Mouse (Mus musculus) midbrain, embryonic 10.5 days (tissue): ENCODE results near the gene Zscan5b. TPM values are rescaled to one million over a fixed set of nuclear protein-coding genes. Genes with fewer than 3 reads are reported as not detected.
"Not testable (repeated sequence)": the region's sequence is repeated elsewhere in the genome, so short reads cannot be mapped to it uniquely, and the experiment has no call there.

Experiments used
- DNase-seq: peaks from one replicate; pipeline ENCODE4 v3.0.0-alpha.2; 2017; ENCODE audit warnings: low spot score
- H3K27ac ChIP-seq: fragments of 300-500 bp; sonication (generic); replicated peaks from 2 replicates; pipeline ENCODE4 v1.5.1; 2016; ENCODE audit warnings: mild to moderate bottlenecking
- H3K27me3 ChIP-seq: fragments of 300-500 bp; sonication (generic); 2 replicates; pipeline ENCODE4 v1.6.1; 2016; ENCODE audit warnings: low read depth, mild to moderate bottlenecking; ENCODE audit not compliant: poor library complexity, severe bottlenecking
- H3K36me3 ChIP-seq: fragments of 300-500 bp; sonication (generic); 2 replicates; pipeline ENCODE4 v1.6.1; 2016; ENCODE audit warnings: mild to moderate bottlenecking, moderate library complexity
- H3K4me1 ChIP-seq: fragments of 300-500 bp; sonication (generic); 2 replicates; pipeline ENCODE4 v1.6.1; 2016
- H3K4me3 ChIP-seq: fragments of 300-500 bp; sonication (generic); 2 replicates; pipeline ENCODE4 v1.5.1; 2016; ENCODE audit warnings: mild to moderate bottlenecking, moderate library complexity
- H3K9me3 ChIP-seq: fragments of 300-500 bp; sonication (generic); replicated peaks from 2 replicates; pipeline ENCODE4 v1.6.1; 2016; ENCODE audit warnings: mild to moderate bottlenecking
- WGBS: fragments of 180-500 bp; shearing (Covaris S2); methylation state at CpG from one replicate; pipeline ENCODE4 v1.1.7; 2016; 5-methylcytosine and 5-hydroxymethylcytosine counted together
- polyA plus RNA-seq: library from polyadenylated mRNA; unstranded; fragments of >200 nt; fragmentation: Nextera tagmentation; extraction: Ambion mirVana; gene quantifications from 2 replicates; pipeline ENCODE4 v1.2.1, GENCODE M21; 2016

Zscan5b gene
- polyA plus RNA-seq, 1 experiment from 2014 or later: not detected

DNA sequence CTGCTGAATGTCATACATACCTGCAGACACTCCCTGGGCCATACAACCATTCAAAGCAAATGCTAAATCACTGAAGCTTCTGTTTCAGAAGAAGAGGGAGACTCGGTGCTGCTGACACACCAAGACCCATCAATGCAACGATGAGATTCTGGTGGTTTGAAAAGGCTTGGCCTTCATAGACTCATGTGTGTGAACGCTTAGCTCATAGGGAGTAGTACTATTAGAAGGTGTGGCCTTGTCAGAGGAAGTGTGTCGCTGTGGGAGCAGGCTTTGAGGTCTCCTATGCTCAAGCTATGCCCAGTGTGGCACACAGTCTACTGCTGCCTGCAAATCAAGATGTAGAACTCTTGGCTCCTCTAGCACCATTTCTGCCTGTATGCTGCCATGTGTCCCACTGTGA lies 35.3 kb downstream of the Zscan5b start:
- WGBS: 88% methylated on average over 4 of the region's 4 CpGs
- H3K4me1 ChIP-seq: no peaks in the 10 kb centered on the region
- no peaks in the 10 kb centered on the region for H3K27me3 ChIP-seq
- no peak overlapping the region for H3K4me3 ChIP-seq
- no peak for DNase-seq
- H3K27ac ChIP-seq: no peak overlapping the region
- H3K36me3 ChIP-seq: no peaks in the 10 kb centered on the region
- H3K9me3 ChIP-seq: peaks cover 13% of the 10 kb centered on the region

DNA sequence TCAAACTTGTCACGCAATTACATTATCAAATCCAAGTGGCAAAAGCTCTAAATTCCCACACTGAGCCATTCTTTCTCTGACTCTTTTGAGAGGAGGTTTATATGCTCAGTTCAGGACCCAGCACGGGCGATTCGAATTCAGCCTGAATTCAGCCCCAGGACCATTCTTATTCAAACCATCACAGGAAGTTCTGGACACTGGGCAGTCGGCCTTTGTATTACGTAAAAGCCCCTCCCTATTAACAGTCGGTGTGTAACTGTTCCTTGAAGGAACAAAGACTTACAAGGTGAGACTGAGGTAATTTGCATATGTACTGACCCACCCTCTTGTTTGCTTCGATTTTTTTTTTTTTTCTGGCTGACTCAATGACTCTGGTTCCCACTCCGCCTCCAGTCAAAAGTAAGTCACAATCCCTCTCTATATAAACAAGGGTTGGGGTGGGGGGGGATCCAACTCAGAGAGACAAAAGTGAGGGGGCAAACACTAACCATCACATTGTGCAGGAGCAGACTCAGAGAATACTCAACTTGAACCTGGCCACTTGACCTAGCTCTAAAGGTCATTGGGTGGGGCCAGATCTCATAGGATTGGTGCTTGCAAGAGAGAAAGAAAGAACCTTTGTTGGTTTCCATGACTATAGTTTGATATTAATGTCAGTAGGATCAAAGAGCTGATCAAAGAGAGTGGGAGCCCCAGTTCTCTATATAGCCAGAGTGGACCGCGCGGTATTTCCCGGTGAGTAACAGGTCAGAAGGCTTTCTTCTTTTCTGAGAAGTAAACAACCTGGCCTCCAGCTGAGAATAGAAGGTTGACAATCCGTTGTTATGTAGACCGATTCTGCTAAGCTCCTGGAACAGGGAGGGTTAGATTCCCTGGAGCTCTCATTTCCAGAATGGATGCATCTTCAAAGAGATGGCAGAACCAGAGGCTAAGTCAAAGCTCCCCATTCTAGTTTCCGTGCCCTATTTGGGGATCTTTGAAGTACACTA lies 36.4 kb downstream of the Zscan5b start:
- Histone ChIP-seq H3K4me3 (no peak overlapping the region), H3K36me3 (no peaks in the 10 kb centered on the region), H3K9me3 (peaks cover 2% of the 10 kb centered on the region; the same call in 1 of the 2 replicates), H3K27ac (no peak overlapping the region), H3K27me3 (no peaks in the 10 kb centered on the region), H3K4me1 (no peaks in the 10 kb centered on the region)
- 37% methylated on average over 16 of the region's 16 CpGs for WGBS
- DNase-seq: no peak

DNA sequence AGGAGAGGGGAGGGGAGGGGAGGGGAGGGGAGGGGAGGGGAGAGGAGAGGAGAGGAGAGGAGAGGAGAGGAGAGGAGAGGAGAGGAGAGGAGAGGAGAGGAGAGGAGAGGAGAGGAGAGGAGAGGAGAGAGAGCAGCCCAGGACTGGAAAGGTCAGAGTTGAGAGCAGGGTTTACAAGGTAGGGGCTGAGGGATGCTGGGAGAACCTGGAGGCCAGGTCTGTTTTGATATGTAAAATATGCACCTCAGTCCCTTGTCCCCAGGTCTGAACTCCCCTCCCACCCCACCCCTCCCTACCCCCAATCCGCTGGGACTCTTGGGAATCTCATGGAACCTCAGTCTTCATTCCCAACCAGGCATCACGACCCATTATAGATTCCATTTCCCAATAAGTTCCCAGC lies 37.9 kb downstream of the Zscan5b start:
- DNase-seq, H3K9me3 ChIP-seq, H3K27me3 ChIP-seq, H3K27ac ChIP-seq, H3K4me3 ChIP-seq, H3K4me1 ChIP-seq, H3K36me3 ChIP-seq: not testable (repeated sequence)
- WGBS: 63% methylated on average over 2 of the region's 2 CpGs

DNA sequence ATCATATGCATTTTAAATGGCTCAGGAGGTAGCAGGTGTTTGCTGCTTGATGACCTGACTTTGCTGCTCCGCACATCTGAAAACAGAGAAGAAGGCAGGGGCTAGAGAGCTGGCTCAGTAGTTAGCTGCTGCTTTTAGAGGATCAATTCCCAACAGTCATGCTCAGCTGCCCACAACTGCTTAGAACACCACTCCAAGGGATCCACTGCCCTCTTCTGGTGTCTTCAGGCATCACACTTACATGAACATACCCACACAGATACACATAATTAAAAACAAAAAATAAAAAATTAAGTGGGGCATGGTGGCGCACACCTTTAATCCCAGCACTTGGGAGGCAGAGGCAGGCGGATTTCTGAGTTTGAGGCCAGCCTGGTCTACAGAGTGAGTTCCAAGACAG lies 40.0 kb downstream of the Zscan5b start:
- no peak for DNase-seq
- Histone ChIP-seq H3K36me3 (no peaks in the 10 kb centered on the region), H3K27me3 (no peaks in the 10 kb centered on the region), H3K4me1 (no peaks in the 10 kb centered on the region), H3K9me3 (no peaks in the 10 kb centered on the region), H3K27ac (no peak overlapping the region), H3K4me3 (no peak overlapping the region)
- 85% methylated on average over 3 of the region's 3 CpGs for WGBS

DNA sequence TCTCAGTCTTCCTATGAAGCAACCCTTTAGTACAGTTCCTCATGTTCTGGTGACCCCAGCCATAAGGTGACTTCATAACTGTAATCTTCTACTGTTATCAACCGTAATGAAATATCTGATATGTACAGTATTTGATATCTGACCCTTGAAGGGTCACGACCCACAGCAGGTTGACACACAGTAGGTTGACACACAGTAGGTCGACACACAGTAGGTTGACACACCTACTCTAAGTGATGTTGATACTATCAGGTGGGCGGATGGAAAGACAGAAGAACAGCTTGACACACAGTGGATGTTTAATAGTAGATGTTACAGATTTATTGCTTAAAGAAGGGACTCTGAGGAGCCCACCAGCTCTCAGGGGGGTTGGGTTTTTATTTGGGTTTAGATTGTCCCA lies 40.9 kb downstream of the Zscan5b start:
- Histone ChIP-seq H3K27me3 (no peaks in the 10 kb centered on the region), H3K36me3 (no peaks in the 10 kb centered on the region), H3K4me3 (no peak overlapping the region), H3K27ac (no peak overlapping the region), H3K9me3 (no peaks in the 10 kb centered on the region), H3K4me1 (no peaks in the 10 kb centered on the region)
- DNase-seq: no peak
- 83% methylated on average over 4 of the region's 4 CpGs for WGBS

DNA sequence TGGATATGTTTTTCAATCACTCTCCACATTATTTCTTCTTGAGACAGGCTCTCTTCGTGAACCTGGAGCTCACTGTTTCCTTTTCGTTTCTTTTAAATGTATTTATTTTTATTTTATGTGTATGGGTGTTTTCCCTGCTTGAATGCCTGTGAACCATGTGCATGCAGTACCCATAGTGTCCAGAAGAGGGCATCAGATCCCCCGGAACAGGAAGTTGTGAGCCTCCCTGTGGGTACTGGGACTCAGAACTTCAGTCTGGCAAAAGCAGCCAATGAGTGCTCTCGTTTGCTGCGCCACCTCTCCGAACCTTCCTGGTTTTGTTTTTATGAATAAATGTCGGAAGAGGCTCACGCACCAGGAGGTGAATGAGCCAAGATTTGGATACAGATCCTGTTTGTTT lies 43.6 kb downstream of the Zscan5b start:
- H3K36me3 ChIP-seq: no peaks in the 10 kb centered on the region
- H3K9me3 ChIP-seq: no peaks in the 10 kb centered on the region
- H3K27me3 ChIP-seq: no peaks in the 10 kb centered on the region
- H3K4me1 ChIP-seq: no peaks in the 10 kb centered on the region
- peak; percentile 21 for DNase-seq
- H3K27ac ChIP-seq: no peak overlapping the region
- WGBS: 63% methylated on average over 8 of the region's 8 CpGs
- H3K4me3 ChIP-seq: no peak overlapping the region

DNA sequence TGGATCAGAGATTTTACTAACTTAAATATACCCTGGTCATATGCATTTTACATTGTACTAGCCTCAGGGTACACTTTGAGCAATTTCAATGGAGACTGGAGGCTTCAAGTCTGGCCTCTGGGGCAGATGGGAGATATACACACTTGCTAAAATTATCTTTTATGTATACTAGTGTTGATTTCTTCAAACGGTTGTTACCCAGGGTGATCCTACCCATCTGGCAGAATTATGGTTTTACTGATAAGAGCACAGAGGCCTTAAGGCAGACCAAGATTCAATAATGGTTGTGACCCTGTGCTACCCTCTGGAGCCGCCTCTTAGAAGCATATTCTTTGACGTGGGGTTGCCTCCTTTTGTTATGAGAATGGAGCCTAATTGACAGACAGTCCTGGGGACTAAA lies 55.8 kb downstream of the Zscan5b start:
- no peak overlapping the region for H3K27ac ChIP-seq
- peaks cover 5% of the 10 kb centered on the region; the same call in 1 of the 2 replicates for H3K9me3 ChIP-seq
- no peak for DNase-seq
- WGBS: 72% methylated on average over 3 of the region's 3 CpGs
- H3K4me1 ChIP-seq: no peaks in the 10 kb centered on the region
- H3K36me3 ChIP-seq: no peaks in the 10 kb centered on the region
- H3K4me3 ChIP-seq: no peak overlapping the region
- no peaks in the 10 kb centered on the region for H3K27me3 ChIP-seq

DNA sequence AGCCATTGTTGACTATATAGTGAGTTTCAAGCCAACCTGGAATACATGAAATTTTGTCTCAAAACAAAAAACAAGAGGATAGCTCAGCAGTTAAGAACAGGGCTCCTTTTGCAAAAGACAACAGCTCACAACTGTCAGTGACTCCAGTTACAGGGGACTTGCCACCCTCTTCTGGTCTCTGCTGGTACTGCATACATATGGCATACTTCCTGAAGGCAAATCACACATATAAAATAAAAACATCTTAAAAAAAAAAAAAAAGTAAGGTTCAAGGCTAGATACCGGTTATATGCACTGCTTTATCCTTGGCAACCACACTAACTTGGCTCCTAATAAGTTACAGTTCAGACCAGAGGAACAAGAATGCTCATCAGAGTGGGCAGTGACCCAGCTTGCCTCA lies 60.7 kb downstream of the Zscan5b start:
- peak overlapping the region; percentile 60 for H3K4me3 ChIP-seq
- peak; percentile 65 for DNase-seq
- H3K36me3 ChIP-seq: no peaks in the 10 kb centered on the region
- H3K9me3 ChIP-seq: no peaks in the 10 kb centered on the region
- no peaks in the 10 kb centered on the region for H3K27me3 ChIP-seq
- H3K4me1 ChIP-seq: peaks cover 22% of the 10 kb centered on the region
- peak overlapping the region; percentile 82; the same call in 1 of the 2 replicates for H3K27ac ChIP-seq
- 3% methylated on average over 1 of the region's 1 CpGs for WGBS

DNA sequence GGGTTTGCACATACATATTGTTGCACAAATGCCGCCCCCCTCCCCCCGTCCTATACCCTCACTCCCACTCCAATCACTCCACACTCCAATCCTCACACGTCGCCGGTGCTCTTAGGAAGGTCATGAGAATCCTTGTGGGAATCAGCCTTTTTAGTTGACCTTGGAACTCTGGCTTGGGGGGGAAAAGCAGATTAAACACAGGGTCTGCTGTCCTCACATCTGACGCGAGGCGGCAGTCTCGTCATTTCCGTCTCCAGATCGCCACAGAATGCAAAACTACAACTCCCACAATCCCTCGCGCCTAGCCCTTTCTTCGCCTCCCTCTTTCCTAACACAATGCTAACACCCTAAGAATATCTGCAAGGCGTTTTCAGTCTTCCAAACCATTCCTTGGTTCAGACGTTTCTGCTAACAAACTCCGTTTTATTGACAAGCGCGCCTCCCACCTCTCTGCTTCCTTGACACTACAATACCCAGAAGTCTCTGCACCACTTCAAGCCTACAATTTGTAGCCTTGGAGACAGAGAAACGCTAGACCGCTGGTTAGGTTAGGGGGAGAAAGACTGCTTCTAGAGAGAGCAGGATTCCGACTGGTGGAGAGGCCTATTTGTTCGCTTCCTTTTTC lies 61.5 kb downstream of the Zscan5b start:
- peak overlapping the region; percentile 82 for H3K27ac ChIP-seq
- peak; percentile 86 for DNase-seq
- no peaks in the 10 kb centered on the region for H3K36me3 ChIP-seq
- H3K27me3 ChIP-seq: no peaks in the 10 kb centered on the region
- 1% methylated on average over 23 of the region's 23 CpGs for WGBS
- peaks cover 24% of the 10 kb centered on the region for H3K4me1 ChIP-seq
- no peaks in the 10 kb centered on the region for H3K9me3 ChIP-seq
- peak overlapping the region; percentile 60 for H3K4me3 ChIP-seq

DNA sequence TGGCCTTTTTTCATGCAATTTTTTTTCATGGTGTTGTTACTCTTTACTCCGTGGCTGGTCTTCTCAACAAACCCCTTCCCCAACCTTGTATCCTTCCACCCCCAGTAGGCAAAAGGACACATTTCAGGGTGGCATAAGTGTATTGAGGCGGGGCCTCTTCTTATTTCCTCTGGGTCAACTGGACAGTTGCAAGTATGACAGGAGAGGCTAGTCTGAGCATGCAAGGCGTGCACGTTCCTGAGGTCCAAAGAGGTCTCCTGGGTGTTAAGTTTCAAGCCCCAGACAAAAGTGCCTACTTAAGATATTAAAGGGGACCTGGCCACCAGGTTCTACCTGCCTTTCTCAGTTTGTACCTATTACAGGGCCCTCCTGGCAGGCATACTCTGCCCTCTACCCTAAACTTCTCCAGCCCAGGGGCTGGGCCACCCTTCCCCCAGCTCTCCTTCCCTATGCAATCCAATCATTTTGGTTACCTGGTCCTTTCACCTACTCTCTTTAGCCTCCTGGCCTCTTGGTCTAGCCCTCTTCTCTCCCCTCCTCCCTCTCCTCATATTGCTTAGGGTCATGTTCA lies 62.4 kb downstream of the Zscan5b start:
- H3K27me3 ChIP-seq: no peaks in the 10 kb centered on the region
- no peak overlapping the region for H3K27ac ChIP-seq
- peaks cover 24% of the 10 kb centered on the region for H3K4me1 ChIP-seq
- no peaks in the 10 kb centered on the region for H3K9me3 ChIP-seq
- no peaks in the 10 kb centered on the region for H3K36me3 ChIP-seq
- 90% methylated on average over 4 of the region's 4 CpGs for WGBS
- H3K4me3 ChIP-seq: no peak overlapping the region
- no peak for DNase-seq

DNA sequence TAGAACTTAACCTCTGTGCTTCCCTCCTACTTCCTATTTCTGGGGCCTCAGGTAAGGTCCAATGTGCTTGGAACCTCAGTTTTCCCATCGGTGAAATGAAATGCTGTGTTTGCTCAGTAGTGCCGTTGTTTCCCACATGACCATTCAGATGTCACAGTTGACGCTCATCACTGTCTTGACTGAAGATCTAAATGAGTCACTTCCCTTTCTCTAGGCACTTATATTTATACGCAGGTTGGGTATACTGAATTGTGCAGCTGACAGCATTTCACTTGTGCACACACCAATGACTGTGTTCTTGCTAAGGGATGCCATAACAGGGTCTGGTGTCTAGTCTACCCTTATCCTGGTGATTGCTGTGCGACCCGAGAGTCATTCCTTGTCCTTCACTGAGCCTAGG lies 63.3 kb downstream of the Zscan5b start:
- Histone ChIP-seq H3K9me3 (no peaks in the 10 kb centered on the region), H3K4me1 (peaks cover 24% of the 10 kb centered on the region), H3K4me3 (peak overlapping the region; percentile 63), H3K27me3 (no peaks in the 10 kb centered on the region), H3K27ac (no peak overlapping the region), H3K36me3 (no peaks in the 10 kb centered on the region)
- 89% methylated on average over 6 of the region's 6 CpGs for WGBS
- DNase-seq: no peak

DNA sequence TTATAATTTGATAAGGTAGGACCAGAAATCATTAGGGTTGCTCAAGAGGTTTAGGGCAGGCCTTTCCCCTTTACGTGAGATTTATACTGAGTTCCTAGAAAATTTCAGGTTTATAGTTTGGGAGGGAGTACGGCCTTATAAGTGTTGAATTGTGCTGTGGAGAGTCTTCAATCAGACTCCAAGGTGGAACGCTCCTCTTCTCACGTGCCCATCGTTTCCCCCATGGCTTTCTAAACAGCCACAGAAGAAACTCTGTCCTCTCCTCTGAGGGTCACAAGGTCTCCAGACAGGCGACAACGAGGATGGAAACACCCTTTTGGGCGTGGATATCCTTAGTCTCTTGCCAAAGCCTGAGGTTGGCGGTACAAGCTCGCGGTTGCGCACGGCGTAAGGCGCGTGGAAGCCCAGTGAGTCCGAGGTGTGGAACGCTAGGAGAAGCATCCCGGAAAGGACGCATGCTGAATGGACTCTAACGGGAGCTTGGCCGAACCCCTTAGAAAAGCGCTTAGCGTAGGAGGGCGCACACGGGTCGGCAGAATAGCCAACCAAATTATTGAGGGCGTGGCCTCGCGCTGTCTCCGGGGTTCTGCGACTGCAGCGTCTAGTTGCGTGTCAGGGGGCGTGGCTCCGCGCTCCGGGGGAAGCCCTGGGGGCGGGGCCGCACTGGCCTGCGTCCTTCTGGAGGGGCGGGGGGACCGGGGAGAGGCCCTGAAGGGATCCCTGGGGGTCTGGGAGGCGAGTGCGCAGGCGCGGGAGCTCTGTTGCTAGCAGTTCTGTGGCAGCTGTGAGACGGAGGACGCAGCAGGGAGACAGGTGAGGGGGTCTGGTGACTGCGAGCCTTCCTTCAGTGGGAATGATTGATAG lies 64.0 kb downstream of the Zscan5b start, which contains the start of gene Zfp667:
Gene Zfp667, plus strand, starts transcription at position 738 of the 864 bp plus-strand sequence.
- no peaks in the 10 kb centered on the region for H3K36me3 ChIP-seq
- no peaks in the 10 kb centered on the region for H3K9me3 ChIP-seq
- 3% methylated on average over 50 of the region's 50 CpGs for WGBS

More for the DNA sequence above, 64.0 kb downstream of the Zscan5b start, which contains the start of gene Zfp667:
- no peaks in the 10 kb centered on the region for H3K27me3 ChIP-seq
- H3K27ac ChIP-seq: peak within 1 kb of the TSS; percentile 83
- peaks cover 24% of the 10 kb centered on the region for H3K4me1 ChIP-seq
- peak; percentile 98 for DNase-seq
- H3K4me3 ChIP-seq: peak within 1 kb of the TSS; percentile 63
